8 mouse cellular contexts compared by ENCODE assay signal in the genomic region with DNA sequence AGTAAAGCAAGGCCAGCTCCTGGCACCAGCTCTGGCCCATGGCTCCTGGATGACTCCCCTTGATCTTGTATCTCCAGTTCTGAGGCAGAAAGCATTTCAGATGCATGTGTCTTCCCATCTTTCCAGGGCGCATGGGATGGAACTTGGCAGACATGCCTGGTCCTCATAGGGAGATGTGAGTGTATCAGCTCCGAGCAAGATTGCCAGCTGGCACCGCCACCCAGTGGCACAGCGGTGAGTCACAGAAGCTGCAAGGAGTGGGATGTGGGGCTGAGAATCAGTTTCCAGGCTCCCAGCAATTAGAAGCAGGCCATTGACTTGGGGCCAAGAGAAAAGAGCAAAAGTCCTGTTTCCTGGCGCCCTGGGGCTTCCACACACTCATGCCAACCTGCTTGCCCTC. TPM values are rescaled to one million over a fixed set of nuclear protein-coding genes. Genes with fewer than 3 reads are reported as not detected.
DNase-seq lines count a peak whose midpoint lies in the region; ATAC-seq lines count a peak whose summit lies in the region.

No protein-coding gene starts in this region.

- H3K36me3 ChIP-seq in midbrain, embryonic 14.5 days (ENCODE audit: control insufficient read depth, insufficient read depth, low read length): no peaks in the 10 kb centered on the region
- no peaks in the 10 kb centered on the region for H3K36me3 ChIP-seq in midbrain, embryonic 13.5 days

- no peak overlapping the region for H3K9ac ChIP-seq in midbrain, embryonic 14.5 days (replicated peaks; ENCODE audit: low read length)
- no peak overlapping the region for H3K9ac ChIP-seq in midbrain, embryonic 13.5 days (replicated peaks)

- H3K4me3 ChIP-seq in midbrain, embryonic 14.5 days (replicated peaks; ENCODE audit: low read depth, low read length): no peak overlapping the region
- H3K4me3 ChIP-seq in midbrain, embryonic 13.5 days (replicated peaks): no peak overlapping the region

- H3K4me1 ChIP-seq in midbrain, embryonic 14.5 days (ENCODE audit: control insufficient read depth, insufficient read depth, low read length): no peaks in the 10 kb centered on the region
- H3K4me1 ChIP-seq in midbrain, embryonic 13.5 days (replicated peaks): 0 out of 2 replicates have a peak, but pooled peaks cover 3% of the 10 kb centered on the region

- no peak overlapping the region for H3K27ac ChIP-seq in midbrain, embryonic 14.5 days (replicated peaks; ENCODE audit: low read depth, low read length)
- H3K27ac ChIP-seq in midbrain, embryonic 13.5 days: no peak overlapping the region

- DNase-seq in midbrain, embryonic 14.5 days: peak; percentile 65
- DNase-seq in cerebellum, adult 11-12 months: peak; percentile 89
- peak; percentile 72 to 85 for DNase-seq in frontal cortex, postnatal 36 days (ENCODE audit: low spot score in 2 of 2)
- DNase-seq in lung, postnatal 14 days: peak; percentile 4
- DNase-seq in gastrocnemius, adult 18-20 months (ENCODE audit: low spot score): no peak

- no peak for ATAC-seq in midbrain, embryonic 14.5 days (ENCODE audit: low FRiP score, low TSS enrichment)
- no peak for ATAC-seq in midbrain, embryonic 13.5 days
- no peak for ATAC-seq in megakaryocyte, adult 5-6 weeks (ENCODE audit: poor library complexity, severe bottlenecking)
- no peak for ATAC-seq in granulocyte monocyte progenitor cell, adult 5-6 weeks (replicated peaks; ENCODE audit: poor library complexity, severe bottlenecking)

- WGBS in midbrain, embryonic 14.5 days: 79% methylated on average over 5 of the region's 5 CpGs
- WGBS in midbrain, embryonic 13.5 days: 73% methylated on average over 5 of the region's 5 CpGs

- H3K27me3 ChIP-seq in midbrain, embryonic 14.5 days (ENCODE audit: control insufficient read depth, insufficient read depth, low read length): no peaks in the 10 kb centered on the region
- no peaks in the 10 kb centered on the region for H3K27me3 ChIP-seq in midbrain, embryonic 13.5 days

- no peak overlapping the region for H3K4me2 ChIP-seq in midbrain, embryonic 14.5 days (ENCODE audit: low read length)
- no peak overlapping the region for H3K4me2 ChIP-seq in midbrain, embryonic 13.5 days (replicated peaks)

- H3K9me3 ChIP-seq in midbrain, embryonic 14.5 days (ENCODE audit: control insufficient read depth, low read length): no peaks in the 10 kb centered on the region
- no peaks in the 10 kb centered on the region for H3K9me3 ChIP-seq in midbrain, embryonic 13.5 days

RNA-seq across cellular contexts. Expression of a gene that starts 34.5 kb away (rescaled TPM):
- polyA plus RNA-seq in midbrain, embryonic 14.5 days (2014; fragmentation: Nextera tagmentation; extraction: Ambion mirVana): 12.4 and 17.6 TPM in 2 replicates
- 10.1 and 11.2 TPM in 2 replicates for polyA plus RNA-seq in midbrain, embryonic 13.5 days (2015; fragmentation: Nextera tagmentation; extraction: Ambion mirVana)
- 3.4 and 3.9 TPM in 2 replicates for total RNA-seq in megakaryocyte, adult 5-6 weeks (2015)
- 8.3 and 11.6 TPM in 2 replicates for total RNA-seq in megakaryocyte, adult 5-6 weeks (2017)
- 10 to 100 TPM; 60.7 to 62.2 TPM for total RNA-seq in gastrocnemius, adult 18-20 months (2021)
- 8.8 and 9.0 TPM in 2 replicates for total RNA-seq in granulocyte monocyte progenitor cell, adult 5-6 weeks (2014; fragmentation: Nextera tagmentation)
- 16.9 and 26.7 TPM in 2 replicates for total RNA-seq in granulocyte monocyte progenitor cell, adult 5-6 weeks (2017)
